Mouse (Mus musculus) c-Kit-positive CD71-negative TER-119-negative erythroid progenitor cells, embryonic 14.5 days (primary cell): ENCODE measurements around the gene Sgpl1.

Experiments used
- DNase-seq: peaks from one replicate; pipeline ENCODE4 v3.0.0-alpha.2; 2013; ENCODE audit warnings: low read depth

Gene Sgpl1

DNA sequence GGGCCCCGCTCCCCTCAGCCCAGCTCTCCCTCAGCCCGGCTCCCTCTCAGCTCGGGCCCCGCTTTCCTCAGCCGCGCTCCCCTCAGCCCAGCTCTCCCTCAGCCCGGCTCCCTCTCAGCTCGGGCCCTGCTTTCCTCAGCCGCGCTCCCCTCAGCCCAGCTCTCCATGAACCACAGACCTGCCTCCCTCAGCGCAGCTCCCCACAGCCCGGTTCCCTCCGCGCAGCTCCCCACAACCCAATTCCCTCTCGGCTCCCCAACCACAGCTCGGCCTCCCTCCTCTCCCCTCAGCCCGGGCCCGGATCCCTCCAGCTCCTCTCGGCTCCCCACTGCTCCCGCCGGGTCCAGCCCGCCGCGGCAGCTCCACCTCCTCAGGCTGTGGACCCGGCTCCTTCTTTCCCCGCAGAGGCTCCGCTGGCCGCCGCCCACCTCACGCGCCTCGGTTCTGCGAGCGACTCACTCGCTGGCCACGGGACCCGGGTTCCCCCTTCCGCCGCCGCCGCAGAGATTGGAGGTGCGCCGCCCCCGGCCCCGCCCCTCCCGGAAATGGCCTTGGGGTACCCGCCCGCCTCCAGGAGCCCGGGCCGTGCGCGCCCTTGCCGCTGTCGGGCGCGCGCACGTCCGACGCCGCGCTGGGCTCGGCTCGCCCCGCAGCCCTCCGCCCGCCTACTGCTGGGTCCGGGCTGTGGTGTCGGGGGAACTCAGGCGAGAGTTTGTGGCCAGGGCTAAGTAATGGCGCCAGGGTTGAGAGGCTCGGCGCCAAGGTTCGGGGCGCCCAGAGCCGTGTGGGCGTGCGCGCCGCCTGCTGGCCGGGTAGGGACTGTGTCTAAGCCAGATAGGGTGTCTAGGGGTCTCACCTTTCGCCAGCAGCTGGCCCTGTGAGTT is at the start of gene Sgpl1:
Gene Sgpl1 (minus strand): TSS at position 547 of the 884 bp plus-strand sequence.
- DNase-seq = peak; percentile 84

- no peak for DNase-seq
Measured at GRCm38 (mm10) chr10:61195718-61196291, 48.3 kb upstream of the Sgpl1 start.

GRCm38 (mm10) chr10:61195216-61195615 is 47.7 kb upstream of the Sgpl1 start:
- DNase-seq = no peak

GRCm38 (mm10) chr10:61194611-61195010 is 47.1 kb upstream of the Sgpl1 start:
- no peak for DNase-seq

DNA sequence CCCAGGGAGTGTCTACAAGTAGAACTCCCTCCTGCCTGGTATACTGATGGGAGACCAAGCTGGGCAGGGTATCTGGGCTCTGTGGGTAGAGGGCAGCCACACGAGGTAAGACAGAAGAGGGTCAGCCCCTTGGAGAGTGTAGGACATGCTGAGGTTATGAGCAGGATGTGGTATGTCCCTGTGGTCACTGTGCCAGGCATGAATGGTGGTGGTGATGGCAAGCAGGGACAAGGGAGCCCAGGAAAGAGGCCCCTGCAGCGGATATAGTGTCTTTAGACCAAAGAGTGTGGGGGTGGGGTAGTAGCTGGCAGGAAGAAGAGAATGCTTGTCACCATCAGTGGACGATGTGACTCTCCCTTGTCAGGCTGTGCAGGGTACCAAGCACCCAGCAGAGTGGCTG is 40.5 kb upstream of the Sgpl1 start:
- DNase-seq = no peak

GRCm38 (mm10) chr10:61187001-61187400 is 39.5 kb upstream of the Sgpl1 start:
- DNase-seq = no peak

DNA sequence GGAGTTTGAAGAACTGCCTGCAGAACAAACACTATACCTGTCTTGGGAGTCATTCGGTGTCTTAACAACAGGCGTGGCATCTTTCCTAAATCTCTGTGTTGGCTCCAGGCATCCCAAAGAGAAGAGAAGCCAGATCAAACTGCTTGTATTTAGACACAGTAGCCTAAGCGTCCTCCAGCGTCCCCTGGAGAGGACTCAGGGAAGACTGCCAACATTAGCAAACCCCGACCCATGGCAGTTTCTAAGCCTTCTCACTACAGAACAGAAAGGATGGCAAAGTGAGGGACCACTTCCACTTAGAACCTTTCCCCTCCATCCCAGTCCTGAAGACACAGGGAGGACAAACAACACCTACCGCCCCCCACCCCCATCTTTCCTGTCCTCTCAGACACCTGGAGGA is 32.4 kb upstream of the Sgpl1 start:
- no peak for DNase-seq

- DNase-seq = no peak
Measured at GRCm38 (mm10) chr10:61178687-61179086, 31.2 kb upstream of the Sgpl1 start.

DNA sequence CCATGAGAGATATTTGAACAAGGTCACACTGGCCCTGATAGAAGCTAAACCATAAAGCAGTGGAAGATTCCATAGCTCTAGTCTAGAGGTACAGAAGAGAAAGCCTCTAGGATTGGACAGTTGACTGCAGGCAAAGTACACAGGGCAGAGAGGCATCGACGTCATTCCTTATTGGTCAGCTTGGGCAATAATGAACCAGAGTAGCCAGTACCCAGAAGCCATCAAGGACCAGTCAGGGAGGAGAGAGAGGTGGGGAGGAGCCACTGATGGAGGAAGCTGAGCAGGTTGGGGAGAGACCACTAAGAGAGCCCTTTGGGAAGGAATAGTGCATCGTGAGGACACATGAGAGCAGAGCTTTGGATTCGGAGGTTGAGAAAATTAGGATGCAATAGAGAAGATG is 30.2 kb upstream of the Sgpl1 start:
- no peak for DNase-seq

GRCm38 (mm10) chr10:61176221-61176790 is 28.8 kb upstream of the Sgpl1 start:
- DNase-seq = no peak

GRCm38 (mm10) chr10:61175442-61176204 is 28.1 kb upstream of the Sgpl1 start:
- peak; percentile 56 for DNase-seq

- no peak for DNase-seq
Measured at GRCm38 (mm10) chr10:61174711-61175441, 27.4 kb upstream of the Sgpl1 start.

- DNase-seq = no peak
Measured at GRCm38 (mm10) chr10:61172496-61172895, 25.0 kb upstream of the Sgpl1 start.

DNA sequence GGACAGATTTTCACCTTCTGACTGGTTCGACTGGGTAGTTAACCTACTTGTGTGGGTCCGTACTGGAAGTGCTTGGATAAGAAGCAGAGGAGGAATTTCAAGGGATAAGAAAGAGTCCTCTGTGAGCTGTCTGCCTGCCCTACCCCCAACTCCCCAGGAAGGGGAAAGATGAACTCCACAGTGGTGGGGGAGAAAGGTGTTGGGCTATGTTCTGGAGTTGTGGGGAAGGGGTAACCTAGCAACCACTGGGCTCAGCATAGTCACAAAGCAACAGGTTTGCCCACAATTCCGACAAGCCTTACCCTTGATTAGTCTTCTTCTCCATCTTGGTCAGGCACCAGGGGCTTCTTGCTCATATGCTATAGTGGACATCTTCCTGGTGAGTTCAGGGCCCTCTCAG is 24.2 kb upstream of the Sgpl1 start, which contains the start of gene Tbata:
Gene Tbata (plus strand): TSS at position 301 of the 400 bp plus-strand sequence.
- DNase-seq = no peak

DNA sequence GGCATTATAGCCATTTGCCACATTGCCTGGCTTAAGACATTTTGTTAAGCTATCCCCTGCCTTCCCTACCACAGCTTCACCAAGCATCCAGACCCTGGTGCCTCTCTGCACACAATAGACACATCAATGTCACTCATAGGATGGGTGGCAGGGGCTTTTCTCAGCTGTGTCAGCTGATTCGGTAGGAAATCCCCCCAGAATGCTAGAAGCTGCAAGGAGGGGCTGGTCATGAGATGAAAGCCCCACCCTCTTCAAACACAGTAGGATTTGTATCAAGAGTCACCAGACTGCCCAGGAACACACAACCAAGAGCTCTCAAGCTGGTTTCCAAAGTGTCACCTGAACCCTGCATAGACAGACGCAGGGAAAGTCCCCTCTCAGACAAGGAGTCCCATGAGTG is 20.9 kb upstream of the Sgpl1 start:
- no peak for DNase-seq

GRCm38 (mm10) chr10:61167333-61168096 is 20.0 kb upstream of the Sgpl1 start:
- no peak for DNase-seq

GRCm38 (mm10) chr10:61162366-61162765 is 14.9 kb upstream of the Sgpl1 start:
- no peak for DNase-seq

GRCm38 (mm10) chr10:61160671-61161070 is 13.2 kb upstream of the Sgpl1 start:
- DNase-seq = no peak

GRCm38 (mm10) chr10:61160089-61160488 is 12.6 kb upstream of the Sgpl1 start:
- no peak for DNase-seq

- no peak for DNase-seq
Measured at GRCm38 (mm10) chr10:61158594-61158993, 11.1 kb upstream of the Sgpl1 start.

GRCm38 (mm10) chr10:61156453-61156852 is 8.9 kb upstream of the Sgpl1 start:
- DNase-seq = no peak
